Mouse (Mus musculus) kidney, adult 18-20 months (tissue): ENCODE data around the gene Olfr1123.
"Not testable (repeated sequence)": the region's sequence is repeated elsewhere in the genome, so short reads cannot be mapped to it uniquely, and the experiment has no call there.

ENCODE experiments used
- DNase-seq: peaks from one replicate; pipeline ENCODE4 v3.0.0; 2021

Gene Olfr1123

GRCm38 (mm10) chr2:87416335-87416734, at the start of gene Olfr1123:
Olfr1123 (plus strand) TSS chr2:87416635.
- DNase-seq: no peak

GRCm38 (mm10) chr2:87369595-87369994, 46.8 kb upstream of the Olfr1123 start, which contains the start of gene Olfr1121:
Olfr1121 (plus strand) TSS chr2:87369895.
- no peak for DNase-seq

- no peak for DNase-seq
These were observed 44.7 kb upstream of the Olfr1123 start for GRCm38 (mm10) chr2:87371726-87372125.

- DNase-seq: no peak
These were observed 32.5 kb upstream of the Olfr1123 start for GRCm38 (mm10) chr2:87383935-87384334.

GRCm38 (mm10) chr2:87385549-87385948, 30.9 kb upstream of the Olfr1123 start, which contains the start of gene Olfr1122:
Olfr1122 (plus strand) TSS chr2:87385849.
- no peak for DNase-seq

GRCm38 (mm10) chr2:87393605-87394004, 22.8 kb upstream of the Olfr1123 start:
- DNase-seq: not testable (repeated sequence)

- not testable (repeated sequence) for DNase-seq
These were observed 21.7 kb upstream of the Olfr1123 start for GRCm38 (mm10) chr2:87394686-87395085.

- DNase-seq: no peak
These were observed 13.5 kb downstream of the Olfr1123 start, which contains the start of gene Olfr1124 for GRCm38 (mm10) chr2:87429975-87430374. Olfr1124 (plus strand) TSS chr2:87430275.

- no peak for DNase-seq
These were observed 21.3 kb downstream of the Olfr1123 start for GRCm38 (mm10) chr2:87437731-87438130.

- DNase-seq: no peak
These were observed 37.2 kb downstream of the Olfr1123 start, which contains the start of gene Olfr1126 for GRCm38 (mm10) chr2:87453662-87454061. Olfr1126 (plus strand) TSS chr2:87453962.

- no peak for DNase-seq
These were observed 45.3 kb downstream of the Olfr1123 start for GRCm38 (mm10) chr2:87461769-87462168.
